Mouse (Mus musculus): ENCODE data around the gene Pbx2. TPM values are rescaled to one million over a fixed set of nuclear protein-coding genes. Genes with fewer than 3 reads are reported as not detected.
A peak's percentile ranks its signal among the peaks of the same experiment; 100 is the strongest.

The Pbx2 gene
- polyA plus RNA-seq, 1 experiment = 88.3 TPM

GRCm38 (mm10) chr17:34559895-34560294 lies 31.2 kb upstream of the Pbx2 start:
- WGBS = 40% methylated on average over 15 of the region's 15 CpGs
- peaks cover 12% of the 10 kb centered on the region for H3K4me1 ChIP-seq (ENCODE audit: control insufficient read depth, insufficient read depth, low read length)

GRCm38 (mm10) chr17:34560438-34560837 lies 30.6 kb upstream of the Pbx2 start:
- Histone ChIP-seq H3K4me1 (ENCODE audit: control insufficient read depth, insufficient read depth, low read length) (peaks cover 12% of the 10 kb centered on the region), H3K4me3 (replicated peaks; ENCODE audit: extremely low read depth, low read depth, low read length) (no peak overlapping the region)
- DNase-seq = no peak
- WGBS = 85% methylated on average over 6 of the region's 6 CpGs
- TF ChIP-seq CTCF (IDR thresholded peaks at IDR 0.05; ENCODE audit: insufficient read depth, low read length) (no peak), POLR2A (IDR thresholded peaks at IDR 0.05; ENCODE audit: borderline replicate concordance, extremely low read depth, low read depth, low read length) (no peak)

More at GRCm38 (mm10) chr17:34559895-34560294, 31.2 kb upstream of the Pbx2 start:
- DNase-seq = no peak
- H3K4me3 ChIP-seq (replicated peaks; ENCODE audit: extremely low read depth, low read depth, low read length) = no peak overlapping the region
- no peak; the same call in 1 of the 2 replicates for TF ChIP-seq CTCF (IDR thresholded peaks at IDR 0.05; ENCODE audit: insufficient read depth, low read length)
- TF ChIP-seq POLR2A (IDR thresholded peaks at IDR 0.05; ENCODE audit: borderline replicate concordance, extremely low read depth, low read depth, low read length) = no peak

- Histone ChIP-seq H3K4me1 (ENCODE audit: control insufficient read depth, insufficient read depth, low read length) (peaks cover 15% of the 10 kb centered on the region), H3K4me3 (replicated peaks; ENCODE audit: extremely low read depth, low read depth, low read length) (peak overlapping the region; percentile 14)
- TF ChIP-seq POLR2A (IDR thresholded peaks at IDR 0.05; ENCODE audit: borderline replicate concordance, extremely low read depth, low read depth, low read length) = no peak
- no peak for TF ChIP-seq CTCF (IDR thresholded peaks at IDR 0.05; ENCODE audit: insufficient read depth, low read length)
- 36% methylated on average over 8 of the region's 8 CpGs for WGBS
- DNase-seq = no peak
These were observed 29.9 kb upstream of the Pbx2 start for GRCm38 (mm10) chr17:34561200-34561599.

- H3K4me3 ChIP-seq (replicated peaks; ENCODE audit: extremely low read depth, low read depth, low read length) = no peak overlapping the region
- peaks cover 15% of the 10 kb centered on the region for H3K4me1 ChIP-seq (ENCODE audit: control insufficient read depth, insufficient read depth, low read length)
- 53% methylated on average over 3 of the region's 3 CpGs for WGBS
- DNase-seq = no peak
- no peak for TF ChIP-seq POLR2A (IDR thresholded peaks at IDR 0.05; ENCODE audit: borderline replicate concordance, extremely low read depth, low read depth, low read length)
- no peak for TF ChIP-seq CTCF (IDR thresholded peaks at IDR 0.05; ENCODE audit: insufficient read depth, low read length)
These were observed 28.5 kb upstream of the Pbx2 start for GRCm38 (mm10) chr17:34562595-34562994.

GRCm38 (mm10) chr17:34563354-34563753 lies 27.7 kb upstream of the Pbx2 start:
- 60% methylated on average over 11 of the region's 11 CpGs for WGBS
- no peak for DNase-seq
- TF ChIP-seq POLR2A (IDR thresholded peaks at IDR 0.05; ENCODE audit: borderline replicate concordance, extremely low read depth, low read depth, low read length) (no peak), CTCF (IDR thresholded peaks at IDR 0.05; ENCODE audit: insufficient read depth, low read length) (no peak)
- peaks cover 15% of the 10 kb centered on the region for H3K4me1 ChIP-seq (ENCODE audit: control insufficient read depth, insufficient read depth, low read length)
- H3K4me3 ChIP-seq (replicated peaks; ENCODE audit: extremely low read depth, low read depth, low read length) = no peak overlapping the region

GRCm38 (mm10) chr17:34564003-34564421 lies 27.1 kb upstream of the Pbx2 start, which contains the start of gene Notch4:
Gene Notch4 (plus strand): TSS chr17:34564268.
- DNase-seq = peak; percentile 30
- Histone ChIP-seq H3K4me3 (replicated peaks; ENCODE audit: extremely low read depth, low read depth, low read length) (peak within 1 kb of the TSS; percentile 64), H3K4me1 (ENCODE audit: control insufficient read depth, insufficient read depth, low read length) (peaks cover 15% of the 10 kb centered on the region)
- WGBS = 5% methylated on average over 6 of the region's 6 CpGs
- TF ChIP-seq POLR2A (IDR thresholded peaks at IDR 0.05; ENCODE audit: borderline replicate concordance, extremely low read depth, low read depth, low read length) (peak; percentile 92; the same call in 1 of the 2 replicates), CTCF (IDR thresholded peaks at IDR 0.05; ENCODE audit: insufficient read depth, low read length) (no peak)

- Histone ChIP-seq H3K4me1 (ENCODE audit: control insufficient read depth, insufficient read depth, low read length) (peaks cover 12% of the 10 kb centered on the region), H3K4me3 (replicated peaks; ENCODE audit: extremely low read depth, low read depth, low read length) (peak overlapping the region; percentile 64)
- peak; percentile 37 for DNase-seq
- TF ChIP-seq POLR2A (IDR thresholded peaks at IDR 0.05; ENCODE audit: borderline replicate concordance, extremely low read depth, low read depth, low read length) = peak; percentile 88; the same call in 1 of the 2 replicates
- no peak for TF ChIP-seq CTCF (IDR thresholded peaks at IDR 0.05; ENCODE audit: insufficient read depth, low read length)
- WGBS = 22% methylated on average over 3 of the region's 3 CpGs
These were observed 26.3 kb upstream of the Pbx2 start for GRCm38 (mm10) chr17:34564796-34565195.

- DNase-seq = no peak
- 59% methylated on average over 9 of the region's 9 CpGs for WGBS
- no peak for TF ChIP-seq CTCF (IDR thresholded peaks at IDR 0.05; ENCODE audit: insufficient read depth, low read length)
- TF ChIP-seq POLR2A (IDR thresholded peaks at IDR 0.05; ENCODE audit: borderline replicate concordance, extremely low read depth, low read depth, low read length) = no peak
These were observed 23.8 kb upstream of the Pbx2 start for GRCm38 (mm10) chr17:34567311-34567710.

GRCm38 (mm10) chr17:34568421-34568820 lies 22.6 kb upstream of the Pbx2 start:
- DNase-seq = no peak
- 76% methylated on average over 13 of the region's 13 CpGs for WGBS
- peaks cover 4% of the 10 kb centered on the region; the same call in 1 of the 2 replicates for H3K4me1 ChIP-seq (ENCODE audit: control insufficient read depth, insufficient read depth, low read length)
- no peak overlapping the region for H3K4me3 ChIP-seq (replicated peaks; ENCODE audit: extremely low read depth, low read depth, low read length)
- no peak for TF ChIP-seq CTCF (IDR thresholded peaks at IDR 0.05; ENCODE audit: insufficient read depth, low read length)
- no peak for TF ChIP-seq POLR2A (IDR thresholded peaks at IDR 0.05; ENCODE audit: borderline replicate concordance, extremely low read depth, low read depth, low read length)

More at GRCm38 (mm10) chr17:34567311-34567710, 23.8 kb upstream of the Pbx2 start:
- no peak overlapping the region for H3K4me3 ChIP-seq (replicated peaks; ENCODE audit: extremely low read depth, low read depth, low read length)
- peaks cover 6% of the 10 kb centered on the region; the same call in 1 of the 2 replicates for H3K4me1 ChIP-seq (ENCODE audit: control insufficient read depth, insufficient read depth, low read length)

- WGBS = 66% methylated on average over 4 of the region's 4 CpGs
- no peak for TF ChIP-seq POLR2A (IDR thresholded peaks at IDR 0.05; ENCODE audit: borderline replicate concordance, extremely low read depth, low read depth, low read length)
- no peak for TF ChIP-seq CTCF (IDR thresholded peaks at IDR 0.05; ENCODE audit: insufficient read depth, low read length)
- no peak overlapping the region for H3K4me3 ChIP-seq (replicated peaks; ENCODE audit: extremely low read depth, low read depth, low read length)
- H3K4me1 ChIP-seq (ENCODE audit: control insufficient read depth, insufficient read depth, low read length) = peaks cover 4% of the 10 kb centered on the region; the same call in 1 of the 2 replicates
- DNase-seq = no peak
These were observed 21.1 kb upstream of the Pbx2 start for GRCm38 (mm10) chr17:34569919-34570318.

Data from lung, adult 2 months (tissue).